Mouse (Mus musculus) liver, embryonic 16.5 days (tissue): ENCODE data around the gene Apold1. TPM values are rescaled to one million over a fixed set of nuclear protein-coding genes. Genes with fewer than 3 reads are reported as not detected.

Experiments used
- ATAC-seq: fragments of 200-750 bp; cut with Nextera tagmentation; 2 replicates; pipeline ENCODE4 v1.8.0; 2017; ENCODE audit warnings: low read depth, mild to moderate bottlenecking, moderate number of reproducible peaks, moderate library complexity
- H3K27ac ChIP-seq: fragments of 300-500 bp; sonication (generic); 2 replicates; pipeline ENCODE4 v1.5.1; 2014; ENCODE audit warnings: mild to moderate bottlenecking, low read length
- H3K27me3 ChIP-seq: fragments of 300-500 bp; sonication (generic); 2 replicates; pipeline ENCODE4 v1.6.1; 2014; ENCODE audit warnings: low read depth, low read length, mixed read lengths; ENCODE audit not compliant: control insufficient read depth, insufficient read depth
- H3K36me3 ChIP-seq: fragments of 300-500 bp; sonication (generic); 2 replicates; pipeline ENCODE4 v1.6.1; 2014; ENCODE audit warnings: mild to moderate bottlenecking; ENCODE audit not compliant: control insufficient read depth, insufficient read depth
- H3K4me1 ChIP-seq: fragments of 300-500 bp; sonication (generic); 2 replicates; pipeline ENCODE4 v1.6.1; 2014; ENCODE audit warnings: low read depth, low read length, mixed read lengths; ENCODE audit not compliant: control insufficient read depth
- H3K4me2 ChIP-seq: fragments of 300-500 bp; sonication (generic); 2 replicates; pipeline ENCODE4 v1.6.1; 2014; ENCODE audit warnings: low read depth, low read length, mixed read lengths
- H3K4me3 ChIP-seq: fragments of 300-500 bp; sonication (generic); 2 replicates; pipeline ENCODE4 v1.5.1; 2014; ENCODE audit warnings: low read depth, mild to moderate bottlenecking, low read length
- H3K9ac ChIP-seq: fragments of 300-500 bp; sonication (generic); 2 replicates; pipeline ENCODE4 v1.6.1; 2014; ENCODE audit warnings: low read depth, low read length
- H3K9me3 ChIP-seq: fragments of 300-500 bp; sonication (generic); replicated peaks from 2 replicates; pipeline ENCODE4 v1.6.1; 2016; ENCODE audit warnings: low read length; ENCODE audit not compliant: control insufficient read depth
- WGBS: fragments of 180-500 bp; shearing (Covaris S2); extraction: QIAGEN DNeasy Blood & Tissue Kit; methylation state at CpG from one replicate; pipeline ENCODE4 v1.1.7; 2014; ENCODE audit not compliant: insufficient replicate concordance; 5-methylcytosine and 5-hydroxymethylcytosine counted together
- polyA plus RNA-seq: library from polyadenylated mRNA; unstranded; fragments of >200 nt; fragmentation: Nextera tagmentation; extraction: Ambion mirVana; gene quantifications from 2 replicates; pipeline ENCODE4 v1.2.1, GENCODE M21; 2015

The Apold1 gene
- polyA plus RNA-seq, 1 experiment from 2014 or later: 2.3 TPM

DNA sequence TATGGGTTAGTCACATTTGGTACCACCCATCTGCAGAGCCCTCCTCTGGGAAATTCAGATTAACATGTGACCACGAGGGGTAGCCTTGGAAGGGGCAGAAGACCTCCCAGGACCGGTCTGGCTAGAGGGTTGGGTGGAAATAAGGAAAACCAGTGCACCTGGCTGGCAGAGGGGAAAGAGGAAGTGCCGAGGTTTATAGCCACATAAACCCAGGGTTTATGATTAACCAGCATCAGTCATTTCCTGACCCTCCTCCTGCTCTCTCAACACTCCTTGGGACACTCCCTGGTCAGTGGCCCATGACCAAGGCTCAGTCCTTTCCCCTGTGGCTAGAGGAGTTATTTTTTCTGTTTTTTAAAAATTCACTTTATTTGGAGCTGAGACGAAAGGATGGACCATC, 47.7 kb downstream of the Apold1 start:
- no peak overlapping the region for H3K27ac ChIP-seq
- no peaks in the 10 kb centered on the region for H3K36me3 ChIP-seq
- H3K4me2 ChIP-seq: no peak overlapping the region
- 21% methylated on average over 4 of the region's 4 CpGs for WGBS
- no peak overlapping the region for H3K9ac ChIP-seq
- no peaks in the 10 kb centered on the region for H3K9me3 ChIP-seq
- H3K4me1 ChIP-seq: no peaks in the 10 kb centered on the region
- H3K4me3 ChIP-seq: no peak overlapping the region
- no peaks in the 10 kb centered on the region for H3K27me3 ChIP-seq
- ATAC-seq: no peak

Other genes with a start within 250 kb of the Apold1 start
- 5.7 and 6.1 TPM in 2 replicates for gene Dusp16, start 189.1 kb upstream of the Apold1 start, polyA plus RNA-seq
- 3.1 and 3.3 TPM in 2 replicates for gene Crebl2, start 151.6 kb upstream of the Apold1 start, polyA plus RNA-seq
- gene Gpr19, start 83.1 kb upstream of the Apold1 start, polyA plus RNA-seq: 5.7 and 6.4 TPM in 2 replicates
- gene Cdkn1b, start 61.3 kb upstream of the Apold1 start, polyA plus RNA-seq: 11.7 and 17.4 TPM in 2 replicates
- 47.9 and 51.1 TPM in 2 replicates for gene Ddx47, start 29.9 kb downstream of the Apold1 start, polyA plus RNA-seq
- 0.18 and 0.19 TPM in 2 replicates for gene Gprc5a, start 83.9 kb downstream of the Apold1 start, polyA plus RNA-seq
- 0.08 and 0.11 TPM in 2 replicates for gene Gprc5d, start 136.6 kb downstream of the Apold1 start, polyA plus RNA-seq
- 31.7 and 33.8 TPM in 2 replicates for gene Fam234b, start 216.3 kb downstream of the Apold1 start, polyA plus RNA-seq
- gene Hebp1, start 216.3 kb downstream of the Apold1 start, polyA plus RNA-seq: 133 and 134 TPM in 2 replicates